Mouse (Mus musculus): ENCODE measurements at regions not wholly inside any gene's neighbourhood (a gene's known extent, or its start where the extent isn't known, plus 50 kb on each side); places are given as distances from the start of the nearest gene placed in this dataset.

DNA sequence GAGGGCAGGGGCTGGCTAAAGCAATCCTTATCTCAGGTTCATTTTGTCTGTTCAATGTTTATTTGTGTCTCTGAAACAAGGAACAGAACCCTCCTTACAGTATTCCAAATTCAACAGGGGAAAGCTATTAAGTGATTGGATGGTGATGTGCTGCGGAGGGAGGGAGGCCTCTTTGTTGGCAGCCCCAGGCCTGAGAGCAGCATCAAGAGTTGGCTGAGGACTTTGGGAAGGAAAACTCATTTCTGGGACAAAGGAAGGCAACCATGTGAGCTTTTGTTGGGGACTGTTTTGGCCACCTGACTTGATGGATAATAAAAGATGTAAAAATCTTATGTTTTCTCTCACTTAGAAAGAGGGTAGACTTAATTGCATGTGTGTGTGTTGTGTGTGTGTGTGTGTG is 58.8 kb upstream of the Ccdc80 start:
- TF ChIP-seq CTCF (IDR thresholded peaks at IDR 0.05; ENCODE audit: low read depth, low read length) (no peak), POLR2A (IDR thresholded peaks at IDR 0.05; ENCODE audit: borderline replicate concordance, low read depth, low read length) (no peak)
